Mouse (Mus musculus): ENCODE measurements around the gene Myo18a.

Gene Myo18a

GRCm38 (mm10) chr11:77836751-77837150 is 73.7 kb downstream of the Myo18a start:
- DNase-seq (ENCODE audit: low spot score), result no peak

DNA sequence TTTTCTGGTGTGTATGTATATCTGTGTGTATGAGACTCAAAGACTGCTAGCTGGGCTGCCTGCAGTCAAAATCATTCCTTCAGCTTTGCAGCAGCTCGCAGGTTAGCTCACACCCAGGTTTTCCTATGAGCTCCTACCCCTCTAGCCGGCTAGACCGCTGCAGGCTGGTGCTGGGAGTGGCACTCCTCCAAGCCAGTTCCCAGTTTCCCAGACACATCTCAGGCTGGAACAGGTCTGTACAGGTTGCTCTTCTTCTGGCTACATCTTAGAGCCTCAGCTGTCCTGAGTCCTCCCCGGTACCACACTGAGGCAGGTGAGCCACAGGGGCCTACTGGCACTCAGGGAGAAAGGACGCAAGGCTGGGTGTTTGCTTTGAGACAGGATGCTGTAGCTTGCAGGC is 74.8 kb downstream of the Myo18a start:
- DNase-seq (ENCODE audit: low spot score), result no peak

- DNase-seq (ENCODE audit: low spot score), result no peak
Measured at GRCm38 (mm10) chr11:77840523-77841245, 77.6 kb downstream of the Myo18a start.

DNA sequence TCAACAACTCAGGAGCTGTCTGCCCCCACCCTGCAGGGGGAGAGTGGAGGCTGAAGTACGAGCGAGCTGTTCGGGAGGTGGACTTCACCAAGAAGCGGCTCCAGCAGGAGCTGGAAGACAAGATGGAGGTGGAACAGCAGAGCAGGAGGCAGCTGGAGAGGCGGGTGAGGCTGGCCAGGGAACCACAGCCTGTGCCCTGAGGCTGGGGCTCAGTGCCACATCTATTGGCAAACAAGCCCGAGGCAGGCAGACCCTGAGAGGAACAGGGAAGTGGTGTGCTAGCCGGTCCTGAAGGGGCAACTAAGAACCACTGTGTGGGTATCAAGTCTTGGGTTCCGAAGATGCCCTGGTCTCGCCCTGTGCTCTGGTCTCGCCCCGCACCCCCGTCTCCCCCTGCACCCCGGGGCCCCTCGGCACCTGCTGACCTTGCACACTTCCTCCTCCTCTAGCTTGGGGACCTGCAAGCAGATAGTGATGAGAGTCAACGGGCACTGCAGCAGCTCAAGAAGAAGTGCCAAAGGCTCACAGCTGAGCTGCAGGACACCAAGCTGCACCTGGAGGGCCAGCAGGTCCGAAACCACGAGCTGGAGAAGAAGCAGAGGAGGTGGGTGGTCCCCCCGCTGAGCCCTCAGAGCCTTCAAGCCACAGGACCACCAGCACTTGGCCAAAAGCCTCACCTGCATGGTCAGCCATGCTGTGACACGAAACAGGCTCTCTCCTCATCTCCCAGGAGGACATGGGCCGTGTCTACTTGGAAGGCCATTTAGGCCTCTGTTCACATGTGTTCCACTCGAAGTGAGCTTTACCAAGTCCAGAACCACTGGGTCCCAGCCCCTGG is 80.2 kb downstream of the Myo18a start:
- no peak for DNase-seq (ENCODE audit: low spot score)

- no peak for DNase-seq (ENCODE audit: low spot score)
Measured at GRCm38 (mm10) chr11:77843906-77844200, 80.8 kb downstream of the Myo18a start.

- no peak for DNase-seq (ENCODE audit: low spot score)
Measured at GRCm38 (mm10) chr11:77847599-77848128, 84.6 kb downstream of the Myo18a start.

GRCm38 (mm10) chr11:77848131-77848530 is 85.1 kb downstream of the Myo18a start:
- DNase-seq (ENCODE audit: low spot score), result no peak

DNA sequence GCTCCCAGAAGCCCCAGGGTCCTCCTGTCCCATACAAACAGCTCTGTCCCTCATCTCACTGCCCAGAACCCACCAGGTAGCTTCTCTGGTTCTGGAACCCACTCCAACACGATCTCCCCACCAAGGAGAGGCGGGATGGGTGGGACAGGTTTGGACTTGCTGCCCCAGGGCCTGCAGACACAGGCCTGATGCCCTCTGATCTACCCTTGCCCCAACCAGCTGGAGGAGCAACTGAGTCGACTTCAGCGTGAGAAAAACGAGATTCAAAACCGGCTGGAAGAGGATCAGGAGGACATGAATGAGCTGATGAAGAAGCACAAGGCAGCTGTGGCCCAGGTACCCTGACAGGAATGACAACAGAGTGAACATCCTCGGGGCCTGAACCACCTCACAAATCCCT is 86.1 kb downstream of the Myo18a start:
- no peak for DNase-seq (ENCODE audit: low spot score)

DNA sequence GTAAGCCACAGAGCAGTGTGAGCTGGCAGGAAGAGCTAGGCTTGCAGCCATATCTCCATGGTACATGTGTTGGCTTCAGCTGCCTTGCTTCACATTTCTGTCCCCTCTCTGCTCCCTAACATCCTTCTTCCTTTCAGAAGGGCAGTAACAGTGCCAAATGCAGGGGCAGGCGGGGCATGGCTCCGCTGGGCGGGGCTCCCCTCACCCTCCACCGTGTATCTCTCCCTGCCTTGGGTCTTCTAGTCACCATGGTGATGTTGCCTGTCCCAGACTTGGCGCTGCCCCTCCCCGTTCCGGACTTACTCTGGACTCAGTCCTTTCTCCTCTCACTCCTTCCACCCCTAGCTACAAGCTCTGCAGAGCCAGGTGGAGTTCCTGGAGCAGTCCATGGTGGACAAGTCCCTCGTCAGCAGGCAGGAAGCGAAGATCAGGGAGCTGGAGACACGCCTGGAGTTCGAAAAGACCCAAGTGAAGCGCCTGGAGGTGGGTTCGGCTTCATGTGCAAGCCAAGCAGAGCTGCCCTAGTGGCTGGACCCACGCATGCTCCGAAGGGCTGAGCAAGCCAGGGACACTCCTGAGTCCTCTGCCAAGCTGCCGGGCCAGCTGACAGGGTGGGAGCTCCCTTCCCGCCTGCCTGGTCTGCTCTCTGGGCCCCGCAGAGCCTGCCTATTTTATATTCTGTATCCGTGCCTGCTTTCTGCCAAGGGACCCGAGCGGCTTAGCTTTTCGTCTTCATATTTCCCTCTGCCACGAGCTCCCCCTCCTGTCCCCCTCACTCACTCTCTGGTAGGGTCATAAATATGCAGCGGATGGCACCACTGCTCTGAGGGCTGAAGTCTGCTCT is 87.6 kb downstream of the Myo18a start:
- DNase-seq (ENCODE audit: low spot score), result no peak

- DNase-seq (ENCODE audit: low spot score), result no peak
Measured at GRCm38 (mm10) chr11:77851483-77852010, 88.5 kb downstream of the Myo18a start.

GRCm38 (mm10) chr11:77852195-77852594 is 89.1 kb downstream of the Myo18a start:
- DNase-seq (ENCODE audit: low spot score), result no peak

DNA sequence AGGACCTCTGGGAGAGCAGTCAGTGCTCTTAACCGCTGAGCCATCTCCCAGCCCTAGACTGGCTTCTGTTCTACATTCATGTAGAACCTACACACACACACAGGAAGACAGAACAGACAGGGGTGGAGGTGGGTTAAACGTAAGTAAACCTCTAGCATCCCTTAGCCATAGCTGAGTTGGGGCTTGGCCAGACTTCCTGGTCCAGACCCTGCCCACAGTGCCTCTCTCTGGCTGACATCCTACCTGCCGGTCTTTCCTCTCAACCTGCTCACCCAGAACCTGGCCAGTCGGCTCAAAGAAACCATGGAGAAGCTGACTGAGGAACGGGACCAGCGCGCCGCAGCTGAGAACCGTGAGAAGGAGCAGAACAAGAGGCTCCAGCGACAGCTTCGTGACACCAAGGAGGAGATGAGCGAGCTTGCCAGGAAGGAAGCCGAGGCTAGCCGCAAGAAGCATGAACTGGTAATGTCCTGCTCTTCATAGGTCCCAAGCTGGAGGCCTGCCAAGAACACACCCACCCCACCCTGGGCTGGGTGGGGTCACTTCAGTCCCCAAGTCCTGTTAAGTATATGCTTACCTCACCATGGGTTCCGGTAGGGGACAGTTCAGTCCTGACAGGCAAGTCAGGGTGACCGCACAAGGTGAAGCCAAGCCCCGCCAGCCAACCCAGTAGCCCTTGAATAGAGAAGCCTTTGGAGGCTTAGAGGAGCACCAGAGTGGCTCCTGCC is 90.1 kb downstream of the Myo18a start:
- DNase-seq (ENCODE audit: low spot score), result no peak

GRCm38 (mm10) chr11:77854641-77855040 is 91.6 kb downstream of the Myo18a start:
- DNase-seq (ENCODE audit: low spot score), result no peak

- DNase-seq (ENCODE audit: low spot score), result peak; percentile 53
Measured at GRCm38 (mm10) chr11:77855396-77855795, 92.3 kb downstream of the Myo18a start.

DNA sequence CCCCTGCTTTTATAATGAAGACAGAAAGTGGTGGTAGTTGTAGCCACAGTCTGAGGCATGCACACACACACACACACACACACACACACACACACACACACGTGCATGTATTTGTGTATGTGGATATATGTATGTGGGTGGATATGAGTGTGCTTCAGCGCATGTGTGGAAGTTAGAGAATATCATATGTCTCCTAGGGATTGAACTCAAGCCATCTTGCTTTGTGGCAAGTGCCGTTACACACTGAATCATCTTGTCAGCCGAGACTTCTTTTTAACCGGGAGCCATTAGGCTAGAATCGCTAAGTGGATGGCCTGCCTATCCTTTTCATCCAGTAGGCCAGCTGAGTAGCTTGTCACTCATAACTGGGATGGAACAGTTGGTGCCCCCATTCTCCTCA is 94.0 kb downstream of the Myo18a start:
- no peak for DNase-seq (ENCODE audit: low spot score)

- no peak for DNase-seq (ENCODE audit: low spot score)
Measured at GRCm38 (mm10) chr11:77858589-77858988, 95.5 kb downstream of the Myo18a start.

GRCm38 (mm10) chr11:77860947-77861346 is 97.9 kb downstream of the Myo18a start:
- no peak for DNase-seq (ENCODE audit: low spot score)

GRCm38 (mm10) chr11:77862887-77863286 is 99.8 kb downstream of the Myo18a start:
- no peak for DNase-seq (ENCODE audit: low spot score)

GRCm38 (mm10) chr11:77864771-77865170 is 101.7 kb downstream of the Myo18a start:
- DNase-seq (ENCODE audit: low spot score), result no peak

GRCm38 (mm10) chr11:77867419-77868083 is 104.5 kb downstream of the Myo18a start:
- no peak for DNase-seq (ENCODE audit: low spot score)

DNA sequence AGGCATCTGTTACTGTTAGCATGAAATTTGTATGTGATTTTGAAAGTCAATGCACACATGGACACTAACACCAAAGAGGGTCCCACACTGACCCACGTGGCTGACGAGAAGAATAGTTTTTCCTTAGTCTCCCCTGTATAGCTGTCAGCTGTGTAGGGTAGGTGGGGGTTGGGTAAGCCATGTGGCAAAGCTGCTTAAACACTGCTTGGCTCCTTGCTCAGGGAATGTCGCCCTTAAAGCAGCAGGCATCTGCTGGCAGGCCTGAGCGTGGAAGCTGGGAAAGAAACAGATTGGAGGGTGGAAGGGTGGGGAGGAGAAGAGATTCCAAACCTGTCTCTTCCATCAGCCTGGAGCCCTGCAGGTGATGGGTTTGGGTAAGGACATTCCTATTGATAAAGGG is 108.4 kb downstream of the Myo18a start:
- no peak for DNase-seq (ENCODE audit: low spot score)

Measured in embryo, embryonic 10.5 days (tissue).